Mouse (Mus musculus) ovary, adult 18-20 months (tissue): ENCODE measurements at regions not wholly inside any gene's neighbourhood (a gene's known extent, or its start where the extent isn't known, plus 50 kb on each side); places are given as distances from the start of the nearest gene placed in this dataset.
A peak's percentile ranks its signal among the peaks of the same experiment; 100 is the strongest.
"Not testable (repeated sequence)": the region's sequence is repeated elsewhere in the genome, so short reads cannot be mapped to it uniquely, and the experiment has no call there.

Experiments used
- DNase-seq: peaks from one replicate; pipeline ENCODE4 v3.0.0; 2022; ENCODE audit warnings: low spot score, mixed read lengths

DNA sequence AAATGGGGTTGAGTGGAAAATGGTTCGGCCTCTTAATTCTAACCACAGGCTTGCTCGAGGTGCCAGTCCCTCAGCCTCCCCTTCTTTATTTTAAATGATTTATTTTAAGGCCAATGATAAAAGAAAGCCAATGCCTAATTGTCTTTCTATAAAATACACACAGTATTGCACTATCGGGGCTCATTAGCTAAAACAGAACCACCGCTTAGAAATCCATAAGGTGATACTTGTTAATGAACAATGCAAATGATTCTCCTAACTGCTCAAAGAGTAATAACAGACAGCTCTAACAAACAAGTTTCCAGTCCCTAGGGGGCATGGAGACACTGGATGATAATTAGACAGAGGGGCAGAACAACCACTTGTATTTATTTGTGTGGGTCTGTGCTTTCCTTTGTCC is 58.8 kb downstream of the Emx2 start:
- DNase-seq = no peak

DNA sequence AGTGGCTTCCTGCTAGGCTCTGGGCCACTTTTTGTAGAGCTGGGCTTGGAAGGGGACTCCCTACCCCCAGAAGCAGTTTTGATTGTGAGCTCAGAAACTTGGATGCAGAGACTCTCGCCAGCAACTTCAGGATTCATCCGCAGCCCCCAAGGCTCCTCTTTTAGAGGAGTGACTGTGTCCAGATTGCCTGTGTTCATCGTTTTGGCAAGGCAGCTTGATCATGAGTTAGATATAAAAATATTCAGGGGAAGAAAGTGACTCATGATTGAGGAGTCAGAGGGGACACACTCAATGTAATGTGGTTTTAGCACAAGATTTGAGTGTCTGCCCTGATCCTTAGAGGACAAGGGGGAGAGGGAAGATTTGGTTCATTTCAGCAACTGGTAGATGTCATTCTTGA is 61.0 kb downstream of the Emx2 start:
- no peak for DNase-seq

DNA sequence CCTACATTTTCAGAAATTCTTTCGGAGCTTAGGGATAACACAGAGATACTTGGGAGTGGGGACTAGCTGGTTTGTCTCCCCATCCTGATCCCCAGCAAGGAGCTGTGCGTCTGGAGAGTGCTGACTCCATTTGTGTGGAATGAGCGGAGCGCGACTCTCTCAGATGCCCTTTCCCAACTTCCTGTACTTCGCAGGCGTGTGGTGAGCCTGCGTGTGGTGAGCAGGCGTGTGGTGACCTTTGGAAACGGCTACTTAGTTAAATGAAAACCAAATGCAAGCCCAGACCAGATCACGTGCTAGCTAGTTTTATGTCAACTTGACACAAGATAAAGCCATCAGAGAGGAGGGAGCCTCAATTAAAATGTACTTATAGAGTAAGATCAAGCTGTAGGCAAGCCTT is 64.0 kb downstream of the Emx2 start:
- no peak for DNase-seq

DNA sequence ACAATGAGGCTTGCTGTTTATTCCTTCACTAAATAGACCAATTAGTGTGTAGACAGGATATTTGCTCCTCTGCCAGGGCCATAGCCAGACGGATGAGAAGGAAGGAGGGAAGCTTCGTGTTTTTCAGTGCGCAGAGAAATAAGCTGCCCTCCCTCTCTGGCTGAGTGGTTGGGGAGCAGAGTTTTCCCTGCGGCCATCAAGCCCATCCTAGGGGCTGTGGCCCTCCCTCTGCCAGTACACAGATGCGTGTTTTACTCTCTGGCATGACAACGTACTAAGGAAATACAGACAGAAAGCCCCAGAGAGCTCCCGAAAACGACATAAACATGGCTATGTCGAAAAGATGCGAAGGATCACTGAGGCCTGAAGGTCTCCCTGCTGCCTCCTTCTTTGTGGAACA is 65.2 kb downstream of the Emx2 start:
- DNase-seq = no peak

DNA sequence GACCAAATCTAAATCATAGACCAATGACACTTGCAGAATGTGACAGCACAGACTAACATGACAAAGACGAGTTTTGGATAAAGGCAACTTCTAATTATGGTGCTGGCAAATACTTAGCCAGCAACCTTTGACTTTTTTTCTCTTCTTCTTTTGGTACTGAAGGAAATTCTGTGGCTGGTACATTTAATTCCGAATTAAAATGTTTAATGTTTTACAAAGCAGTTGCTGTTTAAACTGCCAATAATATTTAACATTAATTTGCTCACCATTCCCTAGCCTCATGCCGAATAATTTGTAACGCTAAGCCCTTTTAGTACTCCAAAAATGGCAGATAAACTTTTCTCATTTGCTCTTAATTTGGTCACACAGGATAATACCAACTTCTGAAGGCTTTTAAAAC is 105.9 kb downstream of the Emx2 start:
- no peak for DNase-seq

DNA sequence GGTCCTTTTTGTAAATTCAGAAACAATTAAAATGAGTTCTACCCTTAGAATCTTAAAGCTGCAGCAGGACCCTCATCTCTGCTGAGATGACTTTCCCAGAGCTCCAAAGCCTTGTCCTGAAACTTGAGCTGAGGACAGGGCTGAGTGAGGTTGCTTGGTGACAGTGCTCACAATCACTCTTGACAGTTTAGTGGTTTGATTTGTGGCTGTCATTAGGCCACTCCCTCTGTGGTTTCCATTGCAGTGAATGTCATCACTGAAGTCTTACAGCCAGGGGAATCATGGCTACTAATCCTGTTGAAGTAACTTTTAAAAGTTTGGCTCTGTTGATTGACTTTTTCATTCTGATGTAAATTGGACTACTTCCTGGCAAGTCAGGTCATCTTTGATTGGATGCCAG is 110.7 kb downstream of the Emx2 start:
- no peak for DNase-seq

DNA sequence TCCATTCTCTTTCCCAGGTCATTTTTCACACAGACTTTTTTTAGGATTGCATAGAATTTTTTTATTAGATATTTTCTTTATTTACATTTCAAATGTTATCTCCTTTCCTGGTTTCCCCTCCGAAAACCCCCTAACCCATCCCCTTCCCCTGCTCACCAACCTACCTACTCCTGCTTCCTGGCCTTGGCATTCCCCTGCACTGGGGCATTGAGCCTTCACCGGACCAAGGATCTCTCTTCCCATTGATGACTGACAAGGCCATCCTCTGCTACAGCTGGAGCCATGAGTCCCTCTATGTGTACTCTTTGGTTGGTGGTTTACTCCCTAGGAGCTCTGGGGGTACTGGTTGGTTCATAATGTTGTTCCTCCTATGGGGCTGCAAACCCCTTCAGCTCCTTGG is 111.4 kb downstream of the Emx2 start:
- DNase-seq = not testable (repeated sequence)

DNA sequence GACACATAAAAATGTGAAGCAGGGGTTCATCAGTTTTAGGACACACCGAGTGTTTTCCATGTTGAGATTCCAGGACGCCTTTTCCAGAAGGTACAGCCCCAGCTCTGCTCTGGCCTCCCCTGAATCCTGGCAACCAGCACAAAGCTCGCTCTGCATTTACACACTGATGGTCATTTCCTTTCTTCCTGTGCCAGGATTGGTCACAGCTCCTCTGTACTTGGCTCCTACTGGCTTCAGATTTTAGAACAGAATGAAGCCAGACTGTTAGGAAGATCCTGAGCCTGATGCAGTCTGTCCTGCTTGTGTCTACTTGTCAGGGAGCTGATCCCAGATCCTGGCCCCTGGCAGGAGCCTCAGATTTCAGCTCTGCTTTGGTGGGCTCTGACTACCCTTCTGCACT is 116.2 kb downstream of the Emx2 start:
- DNase-seq = no peak

DNA sequence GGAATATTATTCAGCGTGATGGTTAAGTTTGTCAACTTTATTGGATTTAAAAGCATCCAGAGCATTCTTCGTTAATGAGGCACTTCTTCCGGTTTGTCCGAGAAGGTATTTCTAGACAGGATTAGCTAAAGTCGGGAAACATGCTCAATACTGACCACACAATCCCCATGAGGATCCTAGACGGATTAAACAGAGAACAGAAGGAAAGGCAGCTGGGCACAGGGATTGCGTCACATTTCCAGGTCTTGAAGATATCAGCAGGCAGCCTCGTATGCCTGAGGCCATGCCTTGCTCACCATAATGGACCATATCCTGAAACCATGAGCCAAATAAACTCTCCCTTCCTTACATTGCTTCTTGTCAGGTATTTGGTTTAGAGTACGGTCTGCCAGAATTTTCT is 119.7 kb downstream of the Emx2 start:
- no peak for DNase-seq

DNA sequence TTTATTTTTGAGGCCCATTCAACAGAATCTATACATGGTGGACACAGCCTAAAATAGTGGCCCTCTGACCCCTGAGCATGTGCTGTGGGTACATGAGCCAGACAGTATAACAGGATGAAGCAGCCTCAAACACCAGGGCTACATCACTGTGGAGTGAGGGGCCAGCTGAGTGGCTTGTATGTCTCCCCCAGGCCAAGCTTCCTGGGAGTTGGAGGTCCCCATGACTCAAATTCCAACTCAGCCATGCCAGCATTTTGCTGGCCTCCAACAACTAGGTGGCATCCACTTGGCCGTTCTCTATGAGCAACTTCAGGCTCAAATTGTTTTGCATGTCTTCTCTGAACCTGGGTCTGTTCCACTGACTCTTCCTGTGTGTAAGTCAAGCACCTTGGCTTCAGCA is 121.5 kb downstream of the Emx2 start:
- DNase-seq = no peak

DNA sequence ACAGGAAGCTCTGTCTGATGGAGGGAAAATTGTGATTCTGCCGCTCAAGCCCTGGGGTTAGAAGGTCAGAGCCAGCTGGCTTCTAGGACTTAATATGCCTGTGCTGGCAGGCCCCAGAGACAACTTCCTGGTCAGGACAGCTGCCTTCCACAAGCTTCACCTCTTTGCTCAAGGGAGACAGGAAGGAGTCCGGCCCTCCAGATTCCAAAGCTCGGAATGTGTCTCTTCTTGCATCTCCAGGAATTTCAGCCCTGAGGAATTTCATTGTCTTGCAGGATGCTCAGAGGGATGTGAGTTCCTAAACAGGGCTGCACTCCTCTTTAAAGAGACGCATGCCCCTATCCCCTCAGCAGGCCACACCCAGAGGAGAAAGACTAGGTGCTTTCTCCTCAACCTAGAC is 127.7 kb downstream of the Emx2 start:
- no peak for DNase-seq

DNA sequence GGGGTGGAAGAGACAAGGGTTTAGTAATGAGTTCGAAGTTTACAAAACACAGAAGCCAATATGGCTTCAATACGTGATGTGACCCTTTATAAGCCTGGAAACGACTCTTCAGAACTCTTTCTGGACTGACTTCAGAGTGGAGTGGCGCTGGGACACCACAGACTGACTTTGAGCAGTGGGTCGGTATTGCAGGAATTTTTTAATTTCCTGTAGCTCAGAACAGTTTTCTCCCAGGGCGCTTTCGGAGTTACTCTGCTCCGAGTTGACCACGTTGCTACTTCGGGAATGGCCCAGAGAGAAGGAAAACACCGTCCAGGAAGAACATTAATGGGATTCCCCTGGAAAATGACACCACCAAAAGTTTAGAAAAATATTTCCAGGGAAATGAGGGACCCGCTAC is 129.1 kb downstream of the Emx2 start:
- DNase-seq = no peak

DNA sequence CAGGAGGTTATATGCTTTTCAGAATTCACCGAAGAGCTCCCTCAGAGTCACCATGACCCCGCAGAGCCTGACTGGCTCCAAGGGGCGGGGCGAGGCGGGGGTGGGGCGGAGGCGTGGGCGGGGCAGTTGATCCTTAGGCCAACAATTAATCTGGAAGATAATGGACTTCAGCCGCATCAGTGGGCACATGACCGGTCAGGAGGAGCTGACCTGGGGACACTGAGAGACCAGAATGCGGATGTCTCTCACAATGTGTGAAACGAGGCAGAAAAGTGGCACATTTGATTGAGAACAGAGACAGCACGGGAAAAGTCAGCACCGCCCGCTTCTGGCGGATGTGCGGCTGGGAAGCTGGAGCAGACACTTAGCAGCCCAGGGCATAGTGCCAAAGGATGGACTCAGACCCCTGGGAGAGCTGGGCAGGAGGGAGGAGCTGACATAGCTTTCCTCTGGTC is 129.9 kb downstream of the Emx2 start:
- peak; percentile 30 for DNase-seq

DNA sequence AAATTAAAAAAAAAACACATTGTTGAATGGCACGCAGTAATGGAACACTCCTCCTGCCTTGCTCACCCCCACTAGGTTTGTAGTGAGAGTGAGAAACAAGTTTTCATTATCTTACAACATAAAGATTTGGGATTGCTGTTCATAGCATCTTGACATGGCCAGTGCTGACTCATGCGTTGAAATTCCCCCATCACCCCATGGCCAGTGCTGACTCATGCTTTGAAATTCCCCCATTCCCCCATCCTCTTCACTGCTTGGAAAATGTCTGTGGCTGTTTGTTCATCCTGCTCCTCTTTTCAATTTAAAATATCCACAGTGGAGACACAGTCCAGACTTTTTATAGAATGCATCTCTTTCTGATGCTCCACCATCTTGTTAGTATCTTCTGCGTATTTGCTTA is 131.8 kb downstream of the Emx2 start:
- no peak for DNase-seq

DNA sequence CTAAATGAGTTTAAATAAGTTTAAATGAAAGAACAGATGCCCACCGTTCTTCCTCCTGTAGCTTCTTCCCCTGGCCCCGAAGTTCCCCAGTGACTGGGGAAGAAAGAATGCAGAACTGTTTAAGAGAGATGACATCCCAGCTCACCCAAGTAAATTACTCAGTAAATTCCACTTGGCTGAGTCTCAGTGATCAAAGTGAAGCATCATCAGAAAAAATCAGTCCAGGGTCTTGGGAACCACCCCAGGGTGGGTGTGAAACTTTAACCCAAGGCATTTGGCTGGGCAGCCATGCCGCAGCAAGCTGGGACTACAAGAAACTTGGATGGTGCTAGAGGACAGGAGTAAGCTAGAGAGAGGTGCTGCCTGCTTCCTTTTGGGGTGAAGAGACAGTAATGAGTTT is 133.9 kb downstream of the Emx2 start:
- no peak for DNase-seq

DNA sequence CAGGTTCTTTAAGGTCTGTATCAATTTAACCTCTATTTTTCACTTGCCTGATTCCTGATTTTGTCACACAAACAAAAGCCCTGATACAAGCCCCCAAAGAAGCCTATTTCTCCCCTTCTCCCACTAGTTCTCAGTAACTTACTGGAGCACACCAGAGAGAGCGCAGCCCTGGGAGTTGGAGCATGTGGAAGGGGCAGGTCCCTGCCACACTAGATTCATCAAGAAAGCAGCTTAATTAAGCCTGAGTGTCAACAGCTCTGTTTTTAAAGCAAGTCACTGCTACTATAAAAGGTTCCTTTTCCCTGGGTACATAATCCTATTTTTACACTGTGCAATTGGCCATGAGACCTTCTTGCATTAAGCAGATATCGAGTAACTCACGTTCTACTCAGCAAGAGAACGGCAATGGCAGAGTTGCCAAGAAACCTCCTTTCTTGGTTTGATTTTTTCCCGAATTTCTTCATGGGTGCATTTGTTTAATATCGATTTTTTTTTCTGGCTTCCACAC is 166.2 kb downstream of the Emx2 start:
- DNase-seq = no peak

DNA sequence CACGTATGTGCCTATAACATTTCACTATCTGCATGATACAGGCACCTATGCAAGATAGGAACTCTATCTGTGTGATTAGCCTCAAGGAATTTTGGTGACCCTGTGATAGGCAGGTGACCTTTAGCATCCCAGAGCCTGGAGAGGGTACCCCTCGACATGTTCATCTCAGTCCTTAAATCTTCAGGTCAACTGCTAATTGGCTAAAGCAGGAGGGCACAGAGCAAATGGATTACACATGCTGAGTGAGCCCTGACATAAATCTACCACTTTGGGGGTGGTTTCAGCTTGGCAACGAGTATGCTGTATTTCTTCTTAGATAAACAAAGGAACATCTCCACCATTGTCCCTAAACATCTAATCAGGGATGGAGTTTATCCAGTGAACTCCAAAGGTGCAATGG is 169.5 kb downstream of the Emx2 start:
- DNase-seq = no peak

DNA sequence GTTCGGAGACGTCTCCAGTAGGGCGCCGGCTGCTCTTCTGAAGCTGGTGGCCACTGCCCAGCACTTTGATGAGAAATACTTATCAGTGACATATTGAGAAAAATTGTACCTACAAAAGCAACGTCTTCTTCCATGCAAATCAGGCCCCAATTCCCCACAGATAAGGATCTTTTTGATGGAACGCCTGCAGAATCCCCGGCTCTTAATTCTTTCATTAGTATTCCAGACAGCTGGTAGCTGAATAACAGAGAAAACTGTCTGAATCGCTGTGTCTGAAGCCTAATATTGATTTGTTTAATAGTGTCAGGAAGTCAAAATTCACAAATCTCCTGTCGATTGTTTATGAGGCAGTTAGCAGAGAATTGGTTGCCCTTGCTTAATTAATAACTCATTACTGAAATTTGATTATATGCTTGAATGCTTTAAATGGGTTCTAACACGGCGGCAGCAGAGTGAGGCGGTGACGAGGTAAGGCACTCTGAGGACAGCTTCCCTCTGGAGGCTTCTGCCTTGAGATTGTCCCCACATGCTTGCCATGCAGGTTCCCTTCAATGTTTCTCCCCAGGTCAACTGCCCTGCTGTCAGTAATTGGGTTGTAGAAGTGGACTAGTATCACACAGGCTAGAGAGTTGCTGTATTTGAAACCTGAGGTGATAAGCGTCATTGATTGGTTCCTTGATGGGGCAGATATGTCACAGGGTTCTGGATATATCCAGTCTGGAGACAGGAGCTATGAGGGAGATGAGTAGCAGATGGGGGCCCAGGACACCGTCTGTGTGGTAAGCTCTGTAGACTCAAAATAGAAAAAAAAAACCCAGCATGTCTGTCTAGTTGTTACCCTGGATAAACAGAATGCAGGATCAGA is 170.4 kb downstream of the Emx2 start:
- no peak for DNase-seq

DNA sequence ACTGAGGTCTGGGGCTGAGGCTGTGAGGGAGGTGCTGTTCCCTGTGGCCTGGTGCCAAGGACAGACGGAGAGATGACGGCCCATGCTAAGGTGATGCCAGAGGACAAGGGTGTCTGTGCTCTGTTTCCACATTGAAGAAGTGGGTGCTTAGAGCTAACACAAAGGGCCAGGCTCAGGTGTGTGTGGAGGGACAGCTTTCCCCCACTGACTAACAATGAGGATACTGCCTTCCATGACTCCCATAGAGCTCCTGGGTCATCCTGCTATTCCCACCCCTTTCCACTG is 170.9 kb downstream of the Emx2 start:
- no peak for DNase-seq

DNA sequence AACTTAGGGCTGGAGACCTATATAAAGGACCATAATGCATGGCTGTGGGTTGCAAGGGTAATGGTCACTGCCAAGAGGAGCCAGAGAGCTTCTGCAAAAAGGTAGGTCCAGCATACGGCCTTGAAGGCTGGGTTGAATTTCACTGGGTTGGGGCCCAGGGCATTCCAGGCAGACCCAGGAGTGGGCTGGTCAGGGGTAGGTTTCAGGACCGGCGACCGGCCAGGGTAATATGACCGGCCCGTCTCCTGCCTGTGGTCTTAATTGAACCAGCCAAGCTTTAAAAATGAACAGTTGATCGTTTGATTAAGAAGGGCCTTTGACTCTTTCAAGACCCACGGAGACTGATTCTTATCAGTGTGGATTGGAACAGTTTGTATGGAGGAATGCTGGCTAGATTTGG is 171.9 kb downstream of the Emx2 start:
- DNase-seq = no peak

DNA sequence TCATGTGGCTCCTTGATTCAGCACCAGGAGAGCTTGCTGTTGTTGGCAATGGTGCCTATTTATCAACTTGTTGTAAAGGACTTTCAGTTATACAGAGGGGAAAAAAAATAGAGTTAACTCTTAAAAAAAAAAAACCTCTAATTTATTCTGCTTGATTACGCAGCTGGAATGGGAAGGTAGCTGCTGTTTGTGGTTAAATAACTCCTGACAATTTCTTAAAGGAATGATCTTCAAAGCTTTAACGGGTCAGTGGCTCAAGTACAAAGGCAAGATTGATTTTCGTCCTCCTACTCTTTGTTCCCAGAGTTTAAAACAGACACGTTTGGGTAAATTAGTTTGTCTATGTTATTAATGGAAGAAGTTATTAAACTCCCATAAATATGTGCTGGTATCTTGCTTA is 172.5 kb downstream of the Emx2 start:
- DNase-seq = no peak

DNA sequence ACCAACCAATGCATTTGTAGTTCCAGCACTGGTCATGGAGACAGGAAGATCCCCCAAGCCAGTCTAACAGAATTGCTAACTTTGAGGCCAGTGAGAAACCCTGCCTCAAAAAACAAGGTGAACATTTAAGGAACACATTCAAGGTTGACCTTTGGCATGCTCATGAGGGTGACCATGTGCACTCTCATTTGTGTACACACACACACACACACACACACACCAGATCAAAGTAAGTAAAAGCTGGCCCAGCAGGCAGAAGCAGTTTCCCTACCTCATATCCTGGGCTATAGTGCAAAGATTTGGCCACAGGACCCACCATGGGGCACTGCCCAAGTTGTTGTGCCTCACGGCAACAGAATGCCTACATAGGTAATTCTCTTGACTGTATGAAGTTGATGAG is 173.4 kb downstream of the Emx2 start:
- DNase-seq = no peak

DNA sequence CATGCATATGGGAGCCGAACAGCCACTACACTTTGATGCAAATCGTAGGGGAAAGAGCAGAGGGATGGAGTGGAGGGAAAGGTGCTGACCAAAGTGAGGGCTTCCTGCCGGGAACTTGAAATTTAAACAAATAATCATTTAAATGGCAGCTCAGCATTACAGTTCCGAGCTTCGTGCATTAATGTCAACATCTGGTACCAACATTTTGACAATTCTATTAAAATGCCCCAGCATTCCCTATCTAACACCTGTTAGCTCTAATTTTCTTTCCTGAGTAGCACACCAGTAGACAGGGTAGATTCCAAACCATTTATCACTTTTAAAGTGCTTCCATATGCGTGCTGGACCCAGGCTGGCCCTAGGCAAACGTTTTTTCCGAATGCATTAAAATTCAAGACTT is 178.1 kb downstream of the Emx2 start:
- DNase-seq = no peak

DNA sequence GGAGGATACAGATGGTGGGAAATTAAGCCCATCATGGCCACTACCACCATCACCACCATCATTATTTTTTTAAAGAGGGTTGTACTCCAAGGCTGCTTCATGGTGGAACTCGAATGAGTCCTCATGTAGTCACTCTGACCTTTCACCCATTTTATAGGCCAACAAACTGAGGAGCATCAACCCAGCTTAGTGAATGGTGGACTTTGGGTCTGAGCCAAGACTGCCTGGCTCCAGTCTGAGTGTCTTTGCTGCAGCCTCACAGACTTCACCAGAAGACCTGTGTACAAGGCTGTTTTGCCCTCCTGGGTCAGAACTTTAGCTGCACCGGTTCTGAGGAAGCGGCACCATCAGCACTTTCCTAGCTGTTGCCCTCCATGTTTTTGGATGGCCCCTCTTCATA is 184.4 kb downstream of the Emx2 start:
- no peak for DNase-seq
